Mouse (Mus musculus) lung, postnatal 36 days (tissue): ENCODE measurements around the gene Calhm2.
A peak's percentile ranks its signal among the peaks of the same experiment; 100 is the strongest.
"Not testable (repeated sequence)": the region's sequence is repeated elsewhere in the genome, so short reads cannot be mapped to it uniquely, and the experiment has no call there.

Experiments used
- DNase-seq: peaks from one replicate; pipeline ENCODE4 v3.0.0; 2022; ENCODE audit warnings: mixed read lengths

Gene Calhm2

DNA sequence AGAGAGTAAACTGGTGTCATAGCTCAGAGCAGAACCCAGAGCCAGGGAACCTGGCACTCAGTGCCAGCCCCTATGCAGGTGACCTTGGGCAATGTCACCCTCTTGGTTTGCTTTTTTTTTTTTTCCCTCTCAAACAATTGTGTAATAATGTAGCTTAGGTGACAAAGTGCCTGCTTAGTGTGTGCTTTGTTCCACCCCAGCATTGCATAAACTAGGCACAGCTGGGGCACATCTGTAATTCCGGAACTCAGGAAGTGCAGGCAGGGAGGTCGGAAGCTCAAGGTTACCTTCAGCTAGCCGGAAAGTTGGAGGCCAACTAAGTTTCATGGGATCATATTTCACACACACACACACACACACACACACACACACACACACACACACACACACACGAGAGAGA is 11.8 kb upstream of the Calhm2 start:
- peak; percentile 42 for DNase-seq

DNA sequence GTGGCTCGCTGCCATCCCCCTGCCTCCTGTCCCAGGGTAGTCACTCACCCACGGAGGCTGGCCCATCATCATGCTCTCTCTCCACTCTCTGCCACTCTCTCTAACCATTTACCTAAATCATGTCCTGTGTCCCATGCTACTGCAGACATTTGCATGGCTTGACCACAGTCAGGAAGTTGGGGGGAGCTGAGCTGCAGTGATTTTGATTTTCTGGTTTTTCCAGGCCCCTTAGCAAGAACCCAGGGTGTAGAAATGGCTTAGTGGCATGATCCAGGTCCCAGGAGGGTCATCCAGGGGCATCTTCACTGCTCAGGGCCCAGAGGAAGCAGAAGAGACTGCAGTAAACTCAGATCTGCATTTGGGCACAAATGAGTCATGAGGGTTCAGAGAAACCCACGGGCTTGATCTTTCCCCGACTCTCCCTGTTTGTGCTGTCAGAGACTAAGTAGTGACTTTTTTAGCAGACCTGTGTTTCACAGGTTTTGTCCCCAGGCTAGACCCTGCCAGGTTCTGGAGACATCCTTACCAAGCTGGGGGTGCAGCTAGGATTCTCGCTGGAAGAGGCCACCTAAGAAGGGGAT is 10.3 kb upstream of the Calhm2 start:
- DNase-seq = no peak

DNA sequence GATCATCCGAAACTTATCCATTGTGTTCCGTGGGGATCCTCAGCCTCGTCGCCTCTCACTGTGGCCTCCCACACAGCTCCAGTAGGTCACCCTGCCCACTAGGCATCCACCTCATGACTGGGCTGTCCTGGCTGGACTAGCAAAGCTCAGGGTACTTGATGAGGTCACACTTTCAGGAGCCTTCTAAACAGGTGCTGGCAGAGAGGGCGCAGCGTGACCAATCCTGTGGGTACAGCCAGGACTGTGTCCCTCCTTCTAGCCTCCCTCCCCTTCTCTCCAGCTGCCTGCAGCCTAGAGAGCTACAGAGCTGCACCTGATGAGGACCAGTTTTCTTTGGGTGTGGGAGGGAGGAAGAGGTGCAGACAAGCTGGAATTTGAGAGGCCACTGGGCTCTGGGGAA is 6.1 kb upstream of the Calhm2 start, which contains the start of gene Calhm1:
Gene Calhm1 (minus strand): TSS at position 101 of the 400 bp plus-strand sequence.
- no peak for DNase-seq

DNA sequence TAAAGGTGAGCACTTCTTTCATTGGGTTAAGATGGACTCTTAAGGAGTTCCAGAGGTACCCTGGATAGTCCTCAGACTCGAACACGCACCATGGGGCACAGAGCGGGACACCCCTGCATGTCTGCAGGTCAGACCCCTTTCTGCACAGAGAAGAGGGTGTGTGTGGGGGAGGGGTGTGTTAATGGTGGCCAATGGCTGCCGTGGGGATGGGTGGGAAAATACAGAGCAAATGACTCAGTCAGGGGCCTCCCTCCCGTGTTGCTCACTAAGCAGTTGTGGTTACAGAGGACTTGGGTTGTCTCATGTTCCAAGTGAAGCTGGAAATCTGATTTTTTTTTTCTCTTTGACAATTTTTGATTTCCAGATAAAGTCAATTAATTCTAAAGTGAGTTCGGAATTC is 4.3 kb upstream of the Calhm2 start:
- DNase-seq = no peak

DNA sequence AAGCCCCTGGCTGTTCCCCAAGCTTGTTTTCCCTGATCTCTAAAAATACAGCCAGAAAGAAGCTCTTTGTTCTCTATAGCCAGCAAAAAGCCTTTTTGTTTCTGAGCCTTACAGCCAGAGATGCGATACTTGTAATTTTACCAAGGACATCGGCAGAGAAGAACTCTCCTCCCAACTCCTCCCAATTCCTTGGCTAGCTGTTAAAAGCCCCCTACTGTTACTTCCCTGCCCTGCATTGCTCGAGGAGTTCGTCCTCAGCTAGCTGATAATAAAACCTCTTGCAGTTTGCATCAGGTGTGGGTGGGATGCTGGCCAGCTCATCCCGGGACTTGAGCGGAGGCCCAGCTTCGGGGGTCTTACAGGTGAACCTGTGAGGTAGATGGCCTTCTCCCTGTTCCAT is 1.5 kb upstream of the Calhm2 start:
- not testable (repeated sequence) for DNase-seq

DNA sequence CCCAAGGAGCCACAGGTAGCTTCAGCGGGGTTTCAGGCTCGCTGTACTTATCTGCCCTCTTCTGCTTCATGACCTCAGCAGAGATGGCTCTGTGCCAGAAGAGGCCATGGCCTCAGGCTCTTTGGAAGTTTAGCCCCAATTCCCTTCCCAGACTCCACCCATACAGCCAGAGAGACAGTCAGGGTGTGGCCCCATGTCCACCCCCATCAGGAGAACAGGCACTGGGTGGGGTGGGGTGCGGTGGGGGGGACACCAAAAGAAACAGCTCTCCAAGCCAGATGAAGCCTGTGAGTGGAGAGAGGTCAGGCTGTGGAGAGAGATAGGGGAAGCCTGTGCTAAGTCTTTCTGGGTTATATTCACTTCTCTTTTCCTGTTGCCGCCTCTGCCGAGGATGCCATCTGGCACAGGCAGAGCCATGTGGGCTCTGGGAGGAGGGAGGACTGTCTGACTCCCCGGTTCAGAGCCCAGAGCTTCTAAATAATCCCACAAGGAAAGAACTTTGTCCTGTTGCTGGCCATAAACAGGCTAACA is 978 bp downstream of the Calhm2 start:
- DNase-seq = peak; percentile 80

DNA sequence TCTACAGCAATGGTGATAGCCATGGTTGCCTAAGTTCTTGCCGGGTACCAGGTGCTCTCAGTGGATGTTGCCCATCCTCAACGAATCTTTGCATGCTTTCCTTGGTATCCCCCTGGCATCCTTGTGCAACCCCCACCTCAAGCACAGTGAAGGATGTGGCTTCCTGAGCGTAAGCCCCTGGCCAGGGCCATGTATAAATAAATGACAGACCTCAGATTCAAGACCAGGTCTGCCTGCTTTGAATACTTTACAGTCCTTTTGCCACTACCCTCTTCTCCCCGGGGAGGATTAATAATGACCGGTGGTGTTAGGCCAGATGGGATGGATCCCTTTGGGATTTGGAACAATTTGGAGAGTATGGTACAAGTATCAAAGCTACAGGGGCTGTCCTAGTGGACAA is 1.9 kb downstream of the Calhm2 start:
- no peak for DNase-seq

DNA sequence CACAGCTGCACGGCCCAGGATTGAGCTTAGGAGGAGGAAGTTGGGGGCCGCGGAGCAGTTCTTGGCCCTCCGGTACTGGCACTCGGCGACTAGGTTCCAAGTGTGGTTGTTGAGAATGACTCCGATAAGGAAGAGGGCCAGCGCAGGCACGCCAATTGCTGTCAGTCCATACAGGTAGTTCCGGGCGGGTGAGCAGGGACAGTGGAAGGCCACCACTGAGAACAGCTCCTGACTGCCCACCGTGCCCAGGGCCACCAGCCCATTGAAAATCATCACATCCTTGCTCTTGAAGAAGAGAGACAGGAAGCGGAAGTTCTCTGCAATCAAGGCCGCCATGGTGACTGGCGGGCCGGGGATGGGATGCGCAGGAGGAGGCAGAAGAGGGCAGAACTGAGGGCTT is 2.5 kb downstream of the Calhm2 start:
- no peak for DNase-seq

DNA sequence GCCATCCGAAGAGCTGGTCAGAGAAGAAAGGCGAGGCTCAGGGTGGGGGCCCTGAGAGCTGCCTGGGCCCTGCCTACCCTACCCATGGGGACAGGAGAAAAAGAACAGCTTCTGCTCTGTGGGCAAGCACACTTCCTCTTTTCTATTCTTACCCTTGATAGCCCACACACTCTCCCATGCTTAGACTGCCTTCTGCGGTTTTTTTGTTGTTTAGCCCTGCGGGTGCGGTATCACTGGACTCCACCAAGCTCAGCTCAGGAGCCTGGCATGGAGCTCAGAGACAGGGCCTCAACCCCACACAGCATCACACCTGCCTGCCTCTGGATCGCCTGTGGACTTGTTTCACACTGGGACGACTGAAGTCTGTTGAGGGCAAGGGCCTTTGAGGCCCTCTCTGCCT is 4.9 kb downstream of the Calhm2 start:
- peak; percentile 46 for DNase-seq

DNA sequence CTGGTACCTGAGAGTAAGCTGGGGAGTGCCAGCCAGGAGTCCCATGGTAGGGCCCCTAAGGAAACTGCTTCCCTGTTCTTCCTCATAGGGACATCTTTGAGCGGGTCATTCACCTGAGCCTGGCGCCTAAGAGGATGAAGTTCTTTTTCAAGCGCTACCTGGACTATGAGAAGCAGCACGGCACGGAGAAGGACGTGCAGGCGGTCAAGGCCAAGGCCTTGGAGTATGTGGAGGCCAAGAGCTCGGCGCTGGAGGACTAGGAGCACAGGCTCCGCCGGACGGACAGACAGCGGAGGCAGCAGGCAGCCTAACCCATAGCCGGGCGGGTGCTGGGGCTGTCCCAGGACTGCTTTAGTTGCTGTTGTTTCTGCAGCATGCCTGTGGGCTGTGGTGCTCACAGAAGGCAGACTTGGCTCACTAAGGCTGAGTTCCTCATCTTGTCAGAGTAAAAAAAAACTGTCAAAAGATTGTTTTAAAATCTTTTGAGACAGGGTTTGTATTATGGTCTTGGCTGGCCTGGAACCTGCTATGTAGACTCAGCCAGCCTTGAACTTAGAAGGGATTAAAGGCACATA is 7.5 kb downstream of the Calhm2 start:
- DNase-seq = no peak

DNA sequence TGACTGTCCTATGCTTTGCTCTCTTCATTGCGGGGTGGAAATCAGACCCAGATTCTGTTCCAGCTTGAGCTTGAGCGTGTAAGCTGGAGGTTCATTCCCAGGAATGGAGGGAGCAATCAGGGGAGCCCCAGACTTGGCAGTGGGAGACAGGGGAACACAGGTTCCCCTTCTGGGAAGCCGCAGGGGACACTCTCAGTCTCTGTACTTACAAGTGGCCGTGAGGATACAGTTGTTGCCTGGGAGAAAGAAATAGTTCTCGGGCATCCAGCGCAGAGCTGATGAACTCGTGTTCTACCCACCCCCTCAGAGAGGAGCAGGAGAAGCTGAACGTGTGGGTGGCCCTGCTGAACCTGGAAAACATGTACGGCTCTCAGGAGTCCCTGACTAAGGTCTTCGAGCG is 9.3 kb downstream of the Calhm2 start:
- DNase-seq = no peak

DNA sequence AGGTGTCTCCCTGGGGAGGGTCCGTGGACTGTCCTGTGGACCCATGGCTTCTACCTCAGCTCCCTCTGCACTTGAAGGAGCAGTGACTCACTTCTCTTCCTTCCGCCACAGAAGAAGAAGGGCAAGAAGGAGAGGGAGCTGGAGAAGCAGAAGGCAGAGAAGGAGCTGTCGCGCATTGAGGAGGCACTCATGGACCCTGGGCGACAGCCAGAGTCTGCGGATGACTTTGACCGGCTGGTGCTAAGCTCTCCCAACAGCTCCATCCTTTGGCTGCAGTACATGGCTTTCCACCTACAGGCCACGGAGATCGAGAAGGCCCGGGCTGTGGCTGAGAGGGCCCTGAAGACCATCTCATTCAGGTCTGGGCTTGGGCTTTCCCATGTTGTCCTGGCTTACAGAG is 9.9 kb downstream of the Calhm2 start:
- no peak for DNase-seq

DNA sequence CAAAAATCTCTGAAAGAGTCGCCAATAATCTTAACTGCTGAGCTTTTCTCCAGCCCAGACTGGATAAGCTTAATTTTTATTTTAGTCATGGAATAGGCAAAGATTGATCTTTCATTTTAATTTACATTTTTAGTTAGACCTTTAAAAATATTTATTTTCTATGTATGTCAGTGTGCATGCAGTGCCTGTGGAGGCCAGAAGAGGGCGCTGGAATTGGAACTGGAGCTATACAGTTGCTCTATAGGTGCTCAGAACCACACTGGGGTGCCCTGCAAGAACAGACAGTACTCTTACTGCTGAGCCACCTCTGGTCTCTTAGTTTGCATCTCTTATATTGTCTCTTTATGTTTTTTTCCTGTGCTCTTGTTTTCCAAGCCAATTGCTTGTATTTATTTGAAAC is 15.3 kb downstream of the Calhm2 start:
- peak; percentile 61 for DNase-seq

DNA sequence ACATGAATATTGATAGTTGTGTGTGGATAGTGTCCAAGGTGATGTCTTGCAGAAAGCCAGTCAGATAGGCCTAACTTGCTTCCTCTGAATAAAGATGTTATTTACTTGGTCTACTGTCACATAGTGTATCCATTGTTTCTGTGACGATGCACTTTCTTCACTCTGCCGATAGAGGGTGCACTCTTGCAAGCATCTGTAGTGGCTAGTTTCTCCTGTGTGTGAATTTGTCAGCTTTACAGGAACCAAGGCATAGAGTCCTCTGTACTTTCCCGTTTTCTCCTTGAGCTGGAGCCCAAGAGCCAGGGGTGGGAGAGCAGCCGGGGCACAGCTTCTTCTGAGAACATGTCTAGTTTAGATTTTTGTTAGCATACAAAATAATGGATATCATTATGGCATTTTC is 17.0 kb downstream of the Calhm2 start:
- DNase-seq = peak; percentile 33

DNA sequence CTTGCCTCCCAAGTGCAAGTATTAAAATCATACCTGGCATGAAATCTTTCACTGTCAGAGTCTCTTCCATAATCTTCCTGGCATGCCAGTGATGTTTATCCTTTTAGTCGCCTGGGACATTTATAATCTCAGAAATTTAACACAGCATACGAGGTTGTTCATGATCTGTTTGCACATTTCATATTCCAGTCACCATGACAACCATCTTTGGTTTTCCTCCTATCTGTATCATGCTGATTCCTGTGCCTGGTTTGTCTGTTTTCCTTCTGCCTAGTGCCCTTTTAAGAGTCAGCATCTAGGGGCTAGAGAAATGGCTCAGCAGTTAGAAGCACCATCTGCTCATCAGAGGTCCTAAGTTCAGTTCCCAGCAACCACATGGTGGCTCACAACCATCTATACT is 19.5 kb downstream of the Calhm2 start:
- no peak for DNase-seq

DNA sequence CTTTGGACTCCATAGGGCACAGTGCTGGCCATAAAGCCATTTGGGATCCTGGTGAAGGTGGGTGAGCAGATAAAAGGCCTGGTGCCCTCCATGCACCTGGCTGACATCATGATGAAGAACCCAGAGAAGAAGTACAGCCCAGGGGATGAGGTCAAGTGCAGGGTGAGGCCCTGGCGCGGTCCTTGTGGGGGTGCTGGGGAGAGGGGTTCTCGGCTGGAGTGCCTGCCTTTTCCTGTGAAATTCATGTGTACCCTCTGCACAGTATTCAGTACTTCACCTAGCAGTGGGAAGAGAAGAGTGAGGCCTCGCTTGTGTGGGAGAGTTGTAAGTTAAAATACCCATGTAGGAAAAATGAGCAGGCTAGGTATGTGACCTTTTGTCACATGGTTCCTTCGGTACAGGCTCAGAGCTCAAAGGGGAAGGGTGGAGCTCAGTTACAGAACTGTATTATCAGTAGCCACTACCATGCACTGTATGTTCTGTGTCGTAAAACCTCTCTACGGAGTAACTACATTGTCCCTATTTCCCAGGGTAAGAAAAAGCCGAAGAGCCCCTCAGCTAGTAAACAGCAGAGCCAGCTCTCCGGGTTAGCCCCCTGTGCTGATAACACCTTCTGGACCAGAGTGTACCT is 33.3 kb downstream of the Calhm2 start:
- no peak for DNase-seq

DNA sequence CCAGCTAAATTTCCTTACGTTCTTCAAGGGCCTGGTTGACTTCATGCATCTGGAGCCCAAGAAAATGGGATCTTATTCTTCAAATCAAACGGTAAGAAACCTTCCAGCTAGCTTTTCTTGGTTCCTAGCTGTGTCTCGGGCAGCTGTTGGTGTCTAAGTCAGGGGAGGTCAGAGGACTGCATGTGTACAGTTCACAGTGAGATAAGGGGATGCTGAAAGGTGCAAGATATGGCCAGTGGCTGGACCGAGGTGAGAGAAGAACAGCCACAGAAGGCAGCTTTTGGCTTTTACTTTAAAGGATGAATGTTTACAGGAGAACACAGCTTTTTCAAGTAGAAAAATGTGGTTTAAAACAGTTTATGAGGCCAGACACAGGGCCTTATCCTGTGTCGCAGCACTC is 37.0 kb downstream of the Calhm2 start:
- no peak for DNase-seq

DNA sequence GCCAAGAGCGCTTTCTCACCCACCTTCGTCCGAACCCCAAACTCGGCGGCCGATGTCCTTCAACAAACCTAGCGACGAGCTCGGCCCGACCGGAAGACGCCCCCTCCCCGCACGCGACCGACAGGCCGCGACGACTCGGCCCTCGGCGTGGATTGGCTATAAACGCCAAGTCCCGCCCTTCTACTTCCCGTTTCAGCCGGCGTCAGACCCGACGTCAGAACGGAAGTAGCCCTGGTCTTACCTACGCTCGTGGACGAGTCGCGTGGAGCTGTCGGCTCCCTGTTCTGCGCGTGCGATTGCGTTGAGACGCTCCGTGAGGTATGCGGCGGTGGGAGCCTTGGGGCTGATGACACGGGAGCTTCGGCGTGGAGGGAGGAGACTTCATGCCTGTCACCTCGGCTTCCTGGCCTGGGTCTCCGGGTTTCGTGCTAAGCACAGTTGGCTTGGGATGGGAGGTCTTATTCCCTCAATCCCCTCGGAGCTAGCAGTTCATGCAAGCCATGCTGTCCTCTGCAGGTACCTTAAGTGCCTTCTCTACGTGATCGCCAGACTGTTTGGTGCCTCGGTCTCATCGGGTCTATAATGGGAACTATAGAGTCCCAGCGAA is 47.4 kb downstream of the Calhm2 start, which contains the start of the genes Usmg5 and Pdcd11:
Gene Usmg5 (minus strand): TSS at position 98 of the 607 bp plus-strand sequence.
Gene Pdcd11 (plus strand): TSS at position 219 of the 607 bp plus-strand sequence.
- DNase-seq = peak; percentile 98

DNA sequence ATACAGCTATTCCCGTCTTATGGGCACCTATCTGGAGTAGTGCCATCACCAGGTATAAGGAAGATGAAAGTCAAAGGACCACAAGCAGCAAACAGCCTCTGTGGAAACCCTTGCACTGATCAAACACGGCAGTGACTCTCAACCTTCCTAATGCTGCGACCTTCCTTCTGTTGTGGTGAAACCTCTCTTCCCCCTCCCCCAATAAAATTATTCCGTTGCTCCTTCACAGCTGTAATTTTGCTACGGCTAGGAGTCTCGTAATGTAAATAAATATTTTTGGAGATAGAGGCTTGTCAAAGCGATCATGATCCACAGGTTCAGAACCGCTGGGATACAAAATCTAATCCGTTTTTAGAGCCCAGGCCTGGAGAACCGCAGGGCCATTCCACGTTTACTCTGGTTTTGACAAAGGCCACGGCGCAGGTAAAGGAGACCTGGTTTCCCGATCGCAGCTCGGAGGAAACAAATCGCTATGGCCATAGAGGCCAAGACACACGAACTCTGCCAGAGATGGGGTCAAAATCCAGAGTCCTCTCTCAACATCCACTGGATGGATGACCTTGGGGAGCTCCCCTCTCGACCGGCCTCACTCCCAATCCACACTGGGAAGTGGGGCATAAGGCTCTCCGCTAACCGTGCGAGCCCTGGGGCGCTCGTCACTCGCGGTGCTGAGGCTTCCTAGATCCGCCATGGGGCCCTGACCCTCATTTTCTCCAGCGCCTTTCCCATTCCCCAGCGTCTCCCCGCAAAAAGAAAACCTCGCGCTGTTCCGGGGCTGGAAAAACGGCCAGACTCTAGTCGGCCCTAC is 48.2 kb downstream of the Calhm2 start:
- peak; percentile 9 for DNase-seq

DNA sequence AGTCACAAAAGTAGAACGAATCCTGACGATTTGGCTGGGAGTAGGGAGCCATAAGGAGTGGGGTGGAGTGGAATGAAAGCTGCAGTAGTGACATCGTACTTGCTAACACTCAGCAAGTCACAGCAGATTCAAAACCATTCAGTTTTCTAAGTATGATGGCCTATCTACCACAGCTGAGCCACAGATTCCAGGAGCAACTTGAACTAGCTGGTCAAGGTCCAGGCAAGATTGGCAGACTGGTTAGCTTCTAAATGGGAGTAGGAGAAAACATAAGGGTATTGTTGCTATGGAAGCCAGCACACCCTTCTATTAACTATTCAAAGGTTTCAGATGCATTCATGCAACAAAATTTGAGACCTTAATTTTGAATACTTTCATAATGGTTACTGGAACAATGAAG is 49.9 kb downstream of the Calhm2 start:
- DNase-seq = no peak

DNA sequence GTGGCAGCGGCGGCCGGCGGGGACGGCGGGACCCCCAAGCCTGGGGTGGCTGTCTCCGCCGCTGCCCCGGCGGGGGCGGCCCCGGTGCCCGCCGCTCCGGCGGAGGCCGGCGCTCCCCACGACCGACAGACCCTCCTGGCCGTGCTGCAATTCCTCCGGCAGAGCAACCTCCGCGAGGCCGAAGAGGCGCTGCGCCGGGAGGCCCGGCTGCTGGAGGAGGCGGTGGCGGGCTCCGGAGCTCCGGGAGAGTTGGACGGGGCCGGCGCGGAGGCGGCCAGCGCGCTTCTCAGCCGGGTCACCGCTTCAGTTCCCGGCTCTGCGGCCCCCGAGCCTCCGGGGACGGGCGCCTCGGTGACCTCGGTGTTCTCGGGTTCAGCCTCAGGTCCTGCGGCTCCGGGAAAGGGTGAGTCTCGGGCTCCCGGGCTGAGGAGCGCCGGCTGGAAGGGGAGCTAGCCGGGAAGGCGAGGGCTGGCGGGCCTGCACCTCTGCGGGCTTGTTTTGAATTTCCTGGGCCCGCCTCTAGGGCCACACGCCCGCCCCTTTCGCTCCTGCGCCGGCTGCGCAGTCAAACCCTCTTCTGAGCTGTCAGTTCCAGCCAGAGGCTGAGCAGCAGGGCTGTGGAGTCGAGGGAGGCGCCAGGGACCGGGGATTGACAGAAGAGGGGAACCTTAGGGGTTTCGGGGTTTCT is 70.0 kb downstream of the Calhm2 start:
- DNase-seq = peak; percentile 90
